Mouse (Mus musculus): ENCODE results near the gene Rfx7. TPM values are rescaled to one million over a fixed set of nuclear protein-coding genes. Genes with fewer than 3 reads are reported as not detected.
"Not testable (repeated sequence)": the region's sequence is repeated elsewhere in the genome, so short reads cannot be mapped to it uniquely, and the experiment has no call there.

The Rfx7 gene
- polyA plus RNA-seq, 1 experiment from 2014 or later, result 25.0 TPM

DNA sequence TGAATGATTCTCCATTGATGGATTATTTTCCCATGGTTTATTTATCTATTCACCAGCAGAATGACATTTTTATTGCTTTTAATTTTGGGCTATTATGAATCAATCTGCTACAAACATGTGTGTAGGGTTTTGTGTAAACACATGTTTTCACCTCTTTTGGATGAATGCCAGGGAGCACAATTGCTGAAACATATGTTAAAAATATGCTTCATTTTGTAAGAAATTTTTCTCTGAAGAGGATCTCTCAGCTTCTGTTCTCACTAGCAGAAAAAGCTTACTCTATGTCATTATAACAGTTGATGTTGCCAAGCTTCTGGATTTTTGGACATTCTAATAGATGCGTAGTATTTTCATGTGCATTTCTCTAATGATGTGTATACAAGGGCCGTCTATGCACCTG, 28.3 kb downstream of the Rfx7 start:
- Histone ChIP-seq H3K4me3 (no peak overlapping the region), H3K27ac (replicated peaks) (no peak overlapping the region), H3K36me3 (no peaks in the 10 kb centered on the region), H3K9ac (replicated peaks) (no peak overlapping the region), H3K27me3 (no peaks in the 10 kb centered on the region), H3K4me2 (replicated peaks) (no peak overlapping the region), H3K4me1 (0 out of 2 replicates have a peak, but pooled peaks cover 2% of the 10 kb centered on the region), H3K9me3 (no peaks in the 10 kb centered on the region)
- 100% methylated on average over 2 of the region's 2 CpGs for WGBS
- ATAC-seq (ENCODE audit: low FRiP score, low read depth), result no peak

DNA sequence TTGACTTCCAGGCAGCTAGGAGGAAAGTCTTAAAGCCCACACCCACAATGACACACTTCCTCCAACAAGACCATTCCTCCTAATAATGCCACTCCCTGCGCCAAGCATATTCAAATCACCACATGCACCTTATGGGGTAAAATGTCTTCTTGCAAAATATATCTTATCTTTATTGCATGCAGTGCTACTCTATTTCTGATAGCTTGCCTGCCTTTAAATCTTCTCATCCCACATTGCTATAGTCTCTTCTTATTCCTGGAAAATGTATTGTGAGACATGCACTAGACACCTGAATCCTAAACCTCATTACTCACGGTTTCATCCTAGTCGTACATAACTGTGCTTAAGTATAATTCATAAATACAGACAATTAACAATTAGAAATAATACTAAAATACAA, 31.2 kb downstream of the Rfx7 start:
- Histone ChIP-seq H3K9ac (replicated peaks) (no peak overlapping the region), H3K9me3 (no peaks in the 10 kb centered on the region), H3K4me2 (replicated peaks) (no peak overlapping the region), H3K27ac (replicated peaks) (no peak overlapping the region), H3K27me3 (no peaks in the 10 kb centered on the region), H3K4me1 (0 out of 2 replicates have a peak, but pooled peaks cover 1% of the 10 kb centered on the region), H3K4me3 (no peak overlapping the region), H3K36me3 (no peaks in the 10 kb centered on the region)
- no peak for ATAC-seq (ENCODE audit: low FRiP score, low read depth)
- WGBS, result 97% methylated on average over 3 of the region's 3 CpGs

DNA sequence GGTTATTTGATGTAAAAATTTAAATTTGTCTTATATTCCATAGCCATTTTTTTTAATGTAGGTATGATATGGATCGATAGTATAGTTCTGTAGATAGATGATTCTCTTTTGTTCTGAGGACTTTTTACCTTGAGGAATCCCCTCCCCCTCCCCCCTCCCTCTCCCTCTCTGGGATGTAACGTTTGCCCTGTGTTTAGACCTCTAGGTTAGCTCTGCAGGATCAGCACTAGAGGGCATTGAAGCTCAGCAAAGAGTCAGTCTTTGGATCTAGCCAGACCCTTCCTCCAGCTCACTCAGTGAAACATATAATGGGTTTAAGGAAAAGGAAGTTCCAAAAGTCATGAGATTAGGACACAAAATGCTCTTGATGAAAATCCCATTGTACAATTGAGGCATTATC, 35.1 kb downstream of the Rfx7 start:
- 54% methylated on average over 2 of the region's 2 CpGs for WGBS
- no peak overlapping the region for H3K4me3 ChIP-seq
- H3K4me2 ChIP-seq (replicated peaks), result no peak overlapping the region
- H3K27me3 ChIP-seq, result no peaks in the 10 kb centered on the region
- H3K9me3 ChIP-seq, result no peaks in the 10 kb centered on the region
- no peak overlapping the region for H3K9ac ChIP-seq (replicated peaks)
- H3K36me3 ChIP-seq, result no peaks in the 10 kb centered on the region
- H3K27ac ChIP-seq (replicated peaks), result no peak overlapping the region
- no peaks in the 10 kb centered on the region for H3K4me1 ChIP-seq
- ATAC-seq (ENCODE audit: low FRiP score, low read depth), result no peak

DNA sequence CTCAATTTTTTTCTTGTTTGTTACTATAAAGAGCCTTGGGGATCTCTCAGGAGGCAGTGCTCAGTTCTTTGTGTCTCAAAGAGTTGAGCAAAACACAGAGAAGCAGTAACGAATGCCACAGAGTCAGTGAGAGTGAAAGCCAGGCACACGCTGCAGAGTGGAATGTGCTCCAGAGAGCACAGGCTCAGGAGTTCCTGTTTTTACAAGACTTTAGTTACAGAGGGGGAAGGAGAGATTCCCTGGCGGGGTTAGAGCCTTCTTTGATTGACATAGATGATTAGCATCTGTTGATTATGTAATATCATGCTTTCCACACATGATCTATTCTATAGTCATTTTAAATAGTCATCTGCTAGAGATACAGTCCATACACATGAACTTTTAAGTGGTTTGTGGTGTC, 48.2 kb downstream of the Rfx7 start:
- Histone ChIP-seq H3K4me3 (no peak overlapping the region), H3K4me2 (replicated peaks) (no peak overlapping the region), H3K27me3 (no peaks in the 10 kb centered on the region), H3K27ac (replicated peaks) (no peak overlapping the region), H3K36me3 (no peaks in the 10 kb centered on the region), H3K9ac (replicated peaks) (no peak overlapping the region), H3K9me3 (no peaks in the 10 kb centered on the region), H3K4me1 (no peaks in the 10 kb centered on the region)
- WGBS, result 58% methylated on average over 3 of the region's 3 CpGs
- no peak for ATAC-seq (ENCODE audit: low FRiP score, low read depth)

DNA sequence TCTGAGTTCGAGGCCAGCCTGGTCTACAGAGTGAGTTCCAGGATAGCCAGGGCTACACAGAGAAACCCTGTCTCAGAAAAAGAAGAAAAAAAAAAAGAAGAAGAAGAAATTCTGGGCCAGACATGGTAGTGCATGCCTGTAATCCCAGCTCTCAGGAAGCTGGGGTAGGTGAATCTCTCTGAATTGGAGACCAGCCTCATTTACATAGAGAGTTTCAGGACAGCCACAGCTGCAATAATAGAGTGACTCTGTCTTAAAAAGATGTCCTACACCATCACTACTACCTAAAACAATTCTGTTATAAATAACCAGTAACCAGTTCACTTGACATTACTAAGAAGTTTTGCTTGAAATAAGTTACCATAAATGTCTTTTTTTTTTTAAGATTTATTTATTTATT, 58.8 kb downstream of the Rfx7 start:
- Histone ChIP-seq H3K27ac (replicated peaks) (no peak overlapping the region), H3K4me2 (replicated peaks) (no peak overlapping the region), H3K4me3 (no peak overlapping the region), H3K9me3 (no peaks in the 10 kb centered on the region), H3K36me3 (0 out of 2 replicates have a peak, but pooled peaks cover 7% of the 10 kb centered on the region), H3K27me3 (no peaks in the 10 kb centered on the region), H3K4me1 (no peaks in the 10 kb centered on the region), H3K9ac (replicated peaks) (no peak overlapping the region)
- 89% methylated on average over 1 of the region's 1 CpGs for WGBS
- no peak for ATAC-seq (ENCODE audit: low FRiP score, low read depth)

DNA sequence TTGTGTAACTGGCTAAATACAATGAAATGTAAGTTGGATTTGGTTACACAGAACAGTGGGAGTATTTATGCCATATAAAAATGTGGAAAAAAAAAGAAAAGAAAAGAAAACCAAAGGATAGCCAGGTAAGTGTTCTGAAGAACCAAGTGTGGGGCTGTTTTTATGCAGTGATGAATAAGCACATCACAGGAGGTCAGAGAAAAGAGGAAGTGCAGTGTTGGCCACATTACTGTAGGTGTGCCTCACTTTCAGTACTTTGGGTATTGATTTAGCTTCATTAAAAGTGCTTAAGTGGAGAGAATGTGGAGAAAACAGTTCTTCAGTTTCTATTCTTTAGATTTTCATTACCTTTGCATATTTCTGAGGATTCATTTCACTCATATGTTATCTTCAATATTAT, 60.0 kb downstream of the Rfx7 start:
- Histone ChIP-seq H3K9ac (replicated peaks) (no peak overlapping the region), H3K9me3 (no peaks in the 10 kb centered on the region), H3K4me3 (no peak overlapping the region), H3K4me1 (no peaks in the 10 kb centered on the region), H3K4me2 (replicated peaks) (no peak overlapping the region), H3K36me3 (0 out of 2 replicates have a peak, but pooled peaks cover 7% of the 10 kb centered on the region), H3K27me3 (no peaks in the 10 kb centered on the region), H3K27ac (replicated peaks) (no peak overlapping the region)
- no peak for ATAC-seq (ENCODE audit: low FRiP score, low read depth)

DNA sequence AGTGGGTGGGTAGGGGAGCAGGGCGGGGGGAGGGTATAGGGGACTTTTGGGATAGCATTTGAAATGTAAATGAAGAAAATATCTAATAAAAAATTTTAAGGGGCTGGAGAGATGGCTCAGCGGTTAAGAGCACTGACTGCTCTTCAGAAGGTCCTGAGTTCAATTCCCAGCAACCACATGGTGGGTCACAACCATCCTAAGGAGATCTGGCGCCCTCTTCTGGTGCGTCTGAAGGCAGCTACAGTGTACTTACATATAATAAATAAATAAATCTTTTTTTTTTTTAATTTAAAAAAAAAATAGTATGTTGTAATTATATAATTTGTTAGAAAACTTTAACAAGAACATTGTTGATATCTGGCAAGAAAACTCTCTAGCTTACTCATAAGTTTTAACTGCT, 62.6 kb downstream of the Rfx7 start:
- H3K4me1 ChIP-seq; ATAC-seq (ENCODE audit: low FRiP score, low read depth); H3K9me3 ChIP-seq; H3K27ac ChIP-seq (replicated peaks); H3K4me3 ChIP-seq; H3K9ac ChIP-seq (replicated peaks); H3K27me3 ChIP-seq; H3K4me2 ChIP-seq (replicated peaks): not testable (repeated sequence)
- 0 out of 2 replicates have a peak, but pooled peaks cover 12% of the 10 kb centered on the region for H3K36me3 ChIP-seq
- WGBS, result 90% methylated on average over 4 of the region's 4 CpGs

- no peak overlapping the region for H3K9ac ChIP-seq (replicated peaks)
- H3K27ac ChIP-seq (replicated peaks), result no peak overlapping the region
- 95% methylated on average over 3 of the region's 3 CpGs for WGBS
- no peak for ATAC-seq (ENCODE audit: low FRiP score, low read depth)
- no peak overlapping the region for H3K4me2 ChIP-seq (replicated peaks)
- no peaks in the 10 kb centered on the region for H3K27me3 ChIP-seq
- H3K36me3 ChIP-seq, result peaks cover 21% of the 10 kb centered on the region; the same call in 1 of the 2 replicates
- H3K4me3 ChIP-seq, result no peak overlapping the region
- H3K9me3 ChIP-seq, result no peaks in the 10 kb centered on the region
- H3K4me1 ChIP-seq, result no peaks in the 10 kb centered on the region
Observed at GRCm38 (mm10) chr9:72600142-72600541, 68.1 kb downstream of the Rfx7 start.

DNA sequence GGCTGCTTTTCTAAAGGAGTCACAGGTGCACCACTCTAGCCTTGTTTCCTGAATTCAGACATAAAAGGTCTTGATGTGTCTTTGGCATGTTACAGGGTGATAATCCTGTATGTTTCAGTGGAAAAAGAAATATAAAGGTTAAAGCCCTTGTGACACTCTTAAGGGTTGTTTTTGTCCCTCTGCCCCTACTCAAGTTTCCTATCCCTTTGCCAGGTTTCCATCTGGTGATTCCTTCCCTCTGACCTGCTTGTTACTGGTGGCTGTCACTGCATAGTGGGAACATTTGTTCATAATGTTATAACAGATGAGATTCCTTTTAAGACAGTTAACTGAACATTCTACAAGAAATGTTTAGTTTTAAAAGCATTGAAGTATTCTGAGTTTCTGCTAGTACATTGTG, 77.7 kb downstream of the Rfx7 start:
- no peaks in the 10 kb centered on the region for H3K9me3 ChIP-seq
- H3K27me3 ChIP-seq, result no peaks in the 10 kb centered on the region
- H3K27ac ChIP-seq (replicated peaks), result no peak overlapping the region
- no peak overlapping the region for H3K9ac ChIP-seq (replicated peaks)
- peaks cover 25% of the 10 kb centered on the region for H3K36me3 ChIP-seq
- no peak for ATAC-seq (ENCODE audit: low FRiP score, low read depth)
- no peak overlapping the region for H3K4me2 ChIP-seq (replicated peaks)
- H3K4me1 ChIP-seq, result no peaks in the 10 kb centered on the region
- H3K4me3 ChIP-seq, result no peak overlapping the region

GRCm38 (mm10) chr9:72613884-72614283, 81.8 kb downstream of the Rfx7 start:
- no peak for ATAC-seq (ENCODE audit: low FRiP score, low read depth)
- H3K4me2 ChIP-seq (replicated peaks), result no peak overlapping the region
- 81% methylated on average over 2 of the region's 2 CpGs for WGBS
- no peak overlapping the region for H3K4me3 ChIP-seq
- H3K27me3 ChIP-seq, result no peaks in the 10 kb centered on the region
- no peak overlapping the region for H3K27ac ChIP-seq (replicated peaks)
- no peak overlapping the region for H3K9ac ChIP-seq (replicated peaks)
- peaks cover 38% of the 10 kb centered on the region for H3K36me3 ChIP-seq
- H3K4me1 ChIP-seq, result no peaks in the 10 kb centered on the region
- H3K9me3 ChIP-seq, result no peaks in the 10 kb centered on the region

- H3K4me1 ChIP-seq, result no peaks in the 10 kb centered on the region
- no peaks in the 10 kb centered on the region for H3K27me3 ChIP-seq
- H3K9ac ChIP-seq (replicated peaks), result no peak overlapping the region
- no peak overlapping the region for H3K4me3 ChIP-seq
- WGBS, result 61% methylated on average over 6 of the region's 6 CpGs
- no peaks in the 10 kb centered on the region for H3K9me3 ChIP-seq
- no peak for ATAC-seq (ENCODE audit: low FRiP score, low read depth)
- no peak overlapping the region for H3K4me2 ChIP-seq (replicated peaks)
- H3K36me3 ChIP-seq, result peaks cover 42% of the 10 kb centered on the region
- peak overlapping the region; percentile 63; the same call in 1 of the 2 replicates for H3K27ac ChIP-seq (replicated peaks)
Observed at GRCm38 (mm10) chr9:72614786-72615480, 82.9 kb downstream of the Rfx7 start.

- Histone ChIP-seq H3K4me3 (no peak overlapping the region), H3K4me1 (no peaks in the 10 kb centered on the region), H3K9me3 (no peaks in the 10 kb centered on the region), H3K27me3 (no peaks in the 10 kb centered on the region), H3K4me2 (replicated peaks) (no peak overlapping the region), H3K9ac (replicated peaks) (no peak overlapping the region), H3K27ac (replicated peaks) (no peak overlapping the region), H3K36me3 (peaks cover 36% of the 10 kb centered on the region)
- 89% methylated on average over 3 of the region's 3 CpGs for WGBS
- no peak for ATAC-seq (ENCODE audit: low FRiP score, low read depth)
Observed at GRCm38 (mm10) chr9:72618037-72618436, 86.0 kb downstream of the Rfx7 start.

- H3K36me3 ChIP-seq, result peaks cover 14% of the 10 kb centered on the region
- WGBS, result 93% methylated on average over 1 of the region's 1 CpGs
- H3K4me1 ChIP-seq, result peaks cover 15% of the 10 kb centered on the region
- ATAC-seq (ENCODE audit: low FRiP score, low read depth), result no peak
- no peak overlapping the region for H3K4me2 ChIP-seq (replicated peaks)
- H3K9ac ChIP-seq (replicated peaks), result no peak overlapping the region
- H3K27ac ChIP-seq (replicated peaks), result no peak overlapping the region
- no peaks in the 10 kb centered on the region for H3K9me3 ChIP-seq
- H3K4me3 ChIP-seq, result no peak overlapping the region
- no peaks in the 10 kb centered on the region for H3K27me3 ChIP-seq
Observed at GRCm38 (mm10) chr9:72623605-72624004, 91.6 kb downstream of the Rfx7 start.

Measured in midbrain, embryonic 12.5 days (tissue).